Mouse (Mus musculus): ENCODE data around the gene Manbal.

Gene Manbal

GRCm38 (mm10) chr2:157432476-157432875, 65.1 kb downstream of the Manbal start:
- no peak for DNase-seq (ENCODE audit: extremely low read depth, low read depth)

GRCm38 (mm10) chr2:157434041-157434440, 66.6 kb downstream of the Manbal start:
- DNase-seq (ENCODE audit: extremely low read depth, low read depth): no peak

DNA sequence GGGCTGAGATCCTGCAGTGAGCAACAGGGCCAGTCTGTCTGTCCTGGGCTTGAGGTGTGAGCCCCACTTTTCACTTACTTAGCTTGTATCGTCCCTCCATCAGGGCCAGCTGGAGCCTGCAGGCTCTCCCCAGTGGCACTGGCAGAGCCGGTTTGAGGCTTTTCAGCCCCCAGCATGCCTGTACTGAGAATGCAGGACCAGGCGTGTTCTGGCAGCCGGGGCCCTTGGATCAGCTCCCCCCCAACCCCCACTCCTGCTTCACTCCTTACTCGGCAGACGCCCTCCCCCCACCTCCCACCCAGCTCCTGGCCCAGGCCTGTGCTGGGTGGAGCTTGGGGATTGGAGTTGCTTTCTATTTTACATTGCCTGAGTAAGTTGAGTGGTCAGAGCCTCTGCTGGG, 67.1 kb downstream of the Manbal start:
- DNase-seq (ENCODE audit: extremely low read depth, low read depth): no peak

GRCm38 (mm10) chr2:157436496-157436895, 69.1 kb downstream of the Manbal start:
- no peak for DNase-seq (ENCODE audit: extremely low read depth, low read depth)

DNA sequence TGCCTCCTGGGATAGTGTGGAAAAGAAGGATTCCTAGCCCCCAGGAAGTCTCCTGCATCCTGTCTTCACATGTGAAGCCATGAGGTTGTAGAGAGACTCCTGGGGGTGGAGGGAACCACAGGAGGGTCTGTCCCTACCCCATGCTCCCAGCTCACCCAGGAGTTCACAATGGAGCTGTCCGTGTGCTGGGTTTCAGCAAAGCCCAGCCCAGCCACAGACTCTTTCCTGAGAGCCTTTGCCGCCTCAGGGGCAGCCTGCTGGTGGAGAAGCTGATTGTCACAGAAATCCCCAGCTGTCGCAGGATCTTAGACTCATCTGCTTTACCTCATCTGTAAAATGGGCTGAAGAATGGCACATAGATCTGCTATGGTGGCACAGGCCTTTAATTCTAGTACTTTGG, 69.7 kb downstream of the Manbal start:
- no peak for DNase-seq (ENCODE audit: extremely low read depth, low read depth)

DNA sequence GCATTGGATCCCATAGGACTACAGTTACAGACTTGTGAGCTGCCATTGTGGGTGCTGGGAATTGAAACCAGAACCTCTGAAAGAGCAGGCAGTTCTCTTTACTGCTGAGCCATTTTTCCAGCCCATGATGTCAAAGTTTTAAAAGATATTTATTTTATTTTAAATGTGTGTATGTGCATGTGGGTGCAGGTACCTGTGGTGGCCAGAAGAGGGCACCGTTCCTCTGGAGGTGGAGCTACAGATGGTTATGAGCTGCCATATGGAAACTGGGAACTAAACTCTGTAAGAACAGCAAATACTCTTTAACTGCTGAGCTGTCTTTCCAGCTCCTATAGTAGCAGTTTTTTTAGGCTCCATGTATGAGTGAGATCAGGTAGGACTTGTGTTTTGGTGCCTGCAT, 74.0 kb downstream of the Manbal start:
- no peak for DNase-seq (ENCODE audit: extremely low read depth, low read depth)
